Mouse (Mus musculus): ENCODE measurements around the gene Trio.
"Not testable (repeated sequence)": the region's sequence is repeated elsewhere in the genome, so short reads cannot be mapped to it uniquely, and the experiment has no call there.

The Trio gene

DNA sequence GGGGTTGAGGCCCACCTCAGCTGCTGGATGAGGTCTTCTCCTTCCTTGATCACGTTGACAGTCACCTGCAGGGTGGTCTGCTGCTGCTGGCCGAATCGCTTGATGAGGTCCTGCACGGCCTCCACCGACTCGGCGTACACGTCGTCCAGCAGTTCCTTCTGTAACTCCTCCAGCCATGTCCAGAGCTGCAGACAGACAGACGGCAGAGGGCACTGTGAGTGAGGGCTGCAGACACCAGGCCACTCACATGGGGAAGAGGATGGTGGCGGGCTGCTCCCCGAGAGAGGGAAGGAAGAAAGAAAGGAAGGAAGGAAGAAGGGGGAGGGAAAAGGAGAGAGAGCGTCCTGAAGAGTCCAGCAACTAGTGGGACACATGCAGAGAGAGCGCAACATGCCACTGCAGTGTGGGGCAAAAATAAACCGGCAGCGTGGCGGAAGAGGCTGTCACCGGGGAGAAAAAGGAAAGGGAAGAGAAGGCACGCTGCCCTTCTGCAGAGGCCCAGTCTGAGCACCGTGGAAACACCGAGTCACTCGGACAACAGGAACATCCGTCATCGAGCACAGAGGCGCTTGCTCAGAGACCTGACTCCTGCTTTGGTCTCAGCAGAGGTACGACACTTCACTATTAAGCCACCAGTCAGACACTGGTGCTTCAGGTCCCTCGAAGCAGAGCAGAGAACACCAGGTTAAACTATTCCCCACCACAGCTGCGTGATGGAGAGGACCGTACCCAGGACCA is 169.4 kb downstream of the Trio start:
- peak in 1 of 2 experiments; percentile 52 for DNase-seq (ENCODE audit: inconsistent age in 2 of 2, low spot score in 1 of 2)

DNA sequence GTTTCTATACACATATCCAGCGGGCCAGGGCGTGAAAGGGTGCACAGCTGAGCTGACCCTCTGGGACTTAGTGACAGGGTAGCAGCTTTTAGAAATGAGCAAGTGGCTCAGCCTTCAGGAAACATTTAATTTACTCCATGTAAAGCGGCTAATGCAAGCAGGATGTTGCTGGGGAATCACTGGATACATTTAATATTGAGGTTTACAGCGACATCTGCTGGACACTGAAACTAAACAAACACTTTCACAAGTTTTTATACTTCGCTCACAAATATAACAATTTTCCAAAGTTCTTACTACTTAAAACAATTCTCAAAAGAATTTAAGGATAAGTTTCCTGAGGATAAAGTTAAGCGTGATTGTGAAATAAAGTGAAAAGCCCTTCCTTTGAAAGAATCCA is 174.3 kb downstream of the Trio start:
- no peak for DNase-seq (ENCODE audit: inconsistent age in 2 of 2, low spot score in 1 of 2)

DNA sequence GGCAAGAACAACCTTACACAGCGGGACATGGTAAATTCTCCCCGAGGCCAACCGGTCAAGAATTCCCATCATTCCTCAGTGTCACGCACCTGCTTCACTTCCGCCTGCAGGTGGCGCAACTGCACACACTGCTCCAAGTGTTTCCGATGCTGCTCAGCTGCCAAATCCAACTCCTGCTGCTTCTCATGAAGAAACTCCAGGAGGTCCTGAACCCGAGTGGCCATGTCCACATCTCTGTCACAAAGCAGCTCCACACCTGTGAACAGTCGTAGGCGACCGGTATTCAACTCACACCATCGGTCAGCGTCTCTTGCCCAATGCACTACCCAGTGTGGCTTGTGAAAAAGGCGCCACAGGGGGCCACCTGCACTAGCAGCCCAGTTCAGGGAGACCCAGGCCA is 174.7 kb downstream of the Trio start:
- DNase-seq (ENCODE audit: inconsistent age in 2 of 2, low spot score in 1 of 2), result peak; percentile 29 to 62

DNA sequence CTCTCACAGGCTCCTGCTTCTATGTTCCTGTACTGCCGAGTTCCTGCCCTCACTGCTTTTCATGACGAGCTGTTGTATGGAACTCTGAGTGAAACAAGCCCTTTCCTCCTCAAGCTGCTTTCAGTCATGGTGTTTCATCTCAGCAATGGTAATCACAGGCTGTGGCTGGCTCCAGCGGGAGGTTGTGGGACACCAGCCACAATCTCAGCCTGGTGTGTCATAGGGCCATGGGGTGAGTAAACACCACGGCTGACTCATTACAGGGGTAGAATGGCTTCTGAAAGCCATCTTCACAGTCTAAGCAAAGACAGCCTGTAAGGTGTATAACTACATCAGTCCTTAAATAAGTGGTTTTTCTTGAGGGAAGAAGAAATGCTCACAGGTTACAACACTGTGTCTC is 175.7 kb downstream of the Trio start:
- DNase-seq (ENCODE audit: inconsistent age in 2 of 2, low spot score in 1 of 2), result peak; percentile 79 to 85

DNA sequence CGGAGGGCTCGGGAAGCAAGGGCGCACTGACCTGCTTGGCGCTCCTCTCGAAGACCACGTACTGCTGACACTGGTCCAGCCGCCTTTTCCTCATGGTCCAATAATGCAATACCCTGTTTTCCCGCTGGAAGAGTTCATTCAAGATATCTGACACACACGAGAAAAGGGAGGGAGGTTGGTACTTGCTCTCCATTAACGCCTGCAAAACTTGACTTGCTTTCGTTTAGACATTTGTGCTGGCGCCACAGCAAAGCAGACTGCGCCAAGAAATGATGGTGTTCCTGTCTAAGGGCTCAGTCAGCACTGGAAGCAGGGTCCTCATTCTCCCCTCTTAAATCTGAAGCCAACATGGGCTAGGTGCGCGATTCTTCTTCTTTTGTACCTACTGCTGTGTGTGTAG is 184.0 kb downstream of the Trio start:
- no peak for DNase-seq (ENCODE audit: inconsistent age in 2 of 2, low spot score in 1 of 2)

DNA sequence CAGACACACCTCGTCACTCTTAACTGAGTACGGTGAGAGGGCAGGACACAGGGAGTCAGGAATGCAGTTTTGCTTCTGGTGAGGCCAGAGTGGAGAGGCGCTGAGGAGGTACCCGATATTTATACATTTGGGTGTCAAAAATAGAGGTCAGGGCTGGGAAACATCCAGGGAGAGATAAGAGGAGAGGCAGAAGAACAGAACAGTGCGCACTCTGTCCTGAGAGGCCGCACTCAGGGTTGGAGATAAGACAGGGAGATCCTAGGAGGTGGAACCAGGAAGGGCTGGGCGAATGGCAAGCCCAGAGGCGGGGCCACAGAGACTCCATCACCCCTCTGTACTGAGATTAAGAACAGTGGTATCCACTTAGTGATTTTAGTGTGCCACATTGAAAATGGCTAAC is 185.1 kb downstream of the Trio start:
- DNase-seq (ENCODE audit: inconsistent age in 2 of 2, low spot score in 1 of 2), result no peak

DNA sequence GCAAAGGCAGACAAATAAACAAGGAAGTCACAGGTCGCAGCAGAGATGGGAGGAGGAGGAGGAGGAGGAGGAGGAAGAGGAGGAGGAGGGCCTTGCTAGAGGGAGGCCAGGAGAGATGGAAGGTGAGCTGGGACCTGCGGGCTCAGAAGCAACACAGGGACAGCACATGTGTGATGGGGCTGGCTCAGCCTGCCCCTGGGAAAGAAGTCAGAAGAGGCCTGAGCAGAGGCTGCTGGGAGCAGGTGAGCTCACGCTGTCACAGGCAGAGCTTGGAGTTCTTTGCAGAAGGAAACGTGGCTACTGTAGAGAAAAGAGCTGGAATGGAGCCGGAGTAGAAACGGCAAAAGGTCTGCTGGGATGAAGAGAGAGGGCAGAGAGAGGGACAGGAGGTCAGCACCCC is 185.5 kb downstream of the Trio start:
- DNase-seq (ENCODE audit: inconsistent age in 2 of 2, low spot score in 1 of 2), result no peak

DNA sequence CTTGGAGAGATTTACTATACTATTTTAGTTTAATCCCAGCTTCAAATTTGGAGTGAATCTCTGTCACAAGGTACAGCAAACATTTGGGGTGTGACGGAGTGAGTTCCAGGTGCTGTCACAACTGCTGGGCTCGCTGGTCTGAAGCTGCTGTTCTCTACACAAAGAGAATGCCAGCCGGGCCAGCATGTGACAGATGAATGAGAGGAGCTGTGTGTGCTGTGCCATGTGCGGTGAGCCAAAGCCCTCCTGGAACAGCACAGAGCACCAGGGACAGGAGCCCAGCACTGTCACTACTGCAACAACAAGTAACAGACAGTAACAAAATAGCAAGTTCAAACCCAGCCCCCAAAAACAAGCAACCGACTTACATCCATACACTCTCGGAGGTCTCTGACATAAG is 194.0 kb downstream of the Trio start:
- no peak for DNase-seq (ENCODE audit: inconsistent age in 2 of 2, low spot score in 1 of 2)

DNA sequence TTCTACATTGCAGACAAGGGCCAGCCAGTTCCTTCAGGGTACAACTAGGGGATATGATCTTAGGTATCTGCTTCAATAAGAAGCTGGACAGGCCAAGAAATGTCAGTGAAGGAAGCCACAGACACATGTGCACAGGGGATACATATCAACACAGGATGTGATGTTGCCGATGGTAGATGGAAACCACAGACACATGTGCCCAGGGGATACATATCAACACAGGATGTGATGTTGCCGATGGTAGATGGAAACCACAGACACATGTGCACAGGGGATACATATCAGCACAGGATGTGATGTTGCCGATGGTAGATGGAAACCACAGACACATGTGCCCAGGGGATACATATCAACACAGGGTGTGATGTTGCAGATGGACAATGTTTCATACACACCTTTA is 197.8 kb downstream of the Trio start:
- not testable (repeated sequence) for DNase-seq (ENCODE audit: inconsistent age in 2 of 2, low spot score in 1 of 2)

DNA sequence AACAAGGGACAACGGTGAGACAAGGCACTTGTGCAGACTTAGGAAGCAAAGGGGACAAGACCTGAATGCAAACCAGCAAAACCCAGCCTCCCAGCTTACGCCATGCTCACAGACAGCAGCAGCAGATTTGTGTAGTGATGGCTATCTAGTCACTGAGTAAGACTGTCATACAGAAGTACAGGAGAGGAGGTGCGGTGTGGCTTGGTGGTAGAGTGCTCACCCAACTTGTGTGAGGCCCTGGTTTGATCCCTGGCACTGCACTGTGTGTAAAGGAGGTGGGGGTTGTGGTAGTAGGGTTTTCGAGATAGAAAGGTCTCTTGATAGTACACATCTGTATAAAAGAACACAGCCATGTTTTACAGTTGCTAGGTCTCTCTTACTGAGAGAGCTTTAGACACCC is 198.8 kb downstream of the Trio start:
- DNase-seq (ENCODE audit: inconsistent age in 2 of 2, low spot score in 1 of 2), result no peak

DNA sequence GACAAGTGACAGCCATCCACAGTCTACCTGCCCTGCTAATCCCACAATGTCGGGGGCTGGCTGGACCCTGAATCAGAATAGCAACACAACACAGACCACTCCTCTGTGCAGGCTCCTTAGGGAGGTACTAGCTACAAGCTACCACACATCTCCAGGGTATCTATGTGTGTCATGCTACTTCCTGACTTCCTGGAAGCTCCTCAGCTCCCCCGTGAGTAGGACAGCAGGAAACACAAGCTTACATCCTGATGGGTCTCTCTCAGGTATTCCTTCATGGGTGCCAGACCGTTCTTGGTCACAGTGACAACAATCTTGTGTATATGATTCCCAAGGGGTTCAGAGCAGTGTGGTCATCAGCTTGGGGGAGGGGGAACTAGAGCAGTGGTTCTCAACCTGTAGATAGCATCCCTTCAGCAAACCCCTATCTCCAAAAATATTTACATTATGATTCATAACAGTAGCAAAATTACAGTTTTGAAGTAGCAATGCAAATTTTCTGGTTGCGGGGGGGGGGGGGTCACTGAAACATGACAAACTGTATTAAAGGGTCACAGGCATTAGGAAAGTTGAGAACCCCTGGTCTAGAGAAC is 199.5 kb downstream of the Trio start:
- no peak for DNase-seq (ENCODE audit: inconsistent age in 2 of 2, low spot score in 1 of 2)

DNA sequence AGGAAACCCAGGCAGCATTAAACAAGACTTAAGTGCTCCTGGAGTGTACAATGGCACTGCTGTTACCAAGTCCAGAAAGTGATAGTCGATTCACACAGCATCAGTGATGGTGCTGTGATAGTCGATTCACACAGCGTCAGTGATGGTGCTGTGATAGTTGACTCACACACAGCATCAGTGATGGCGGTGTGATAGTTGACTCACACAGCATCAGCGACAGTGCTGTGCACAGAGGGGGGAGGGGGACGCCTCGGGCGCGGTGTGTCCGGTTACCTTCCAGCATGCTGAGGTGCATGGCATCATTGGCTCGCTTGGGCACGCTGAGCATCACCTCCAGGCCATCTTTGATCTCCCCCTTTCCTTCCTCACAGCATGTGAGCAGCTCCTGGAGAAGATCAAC is 200.3 kb downstream of the Trio start:
- no peak for DNase-seq (ENCODE audit: inconsistent age in 2 of 2, low spot score in 1 of 2)

DNA sequence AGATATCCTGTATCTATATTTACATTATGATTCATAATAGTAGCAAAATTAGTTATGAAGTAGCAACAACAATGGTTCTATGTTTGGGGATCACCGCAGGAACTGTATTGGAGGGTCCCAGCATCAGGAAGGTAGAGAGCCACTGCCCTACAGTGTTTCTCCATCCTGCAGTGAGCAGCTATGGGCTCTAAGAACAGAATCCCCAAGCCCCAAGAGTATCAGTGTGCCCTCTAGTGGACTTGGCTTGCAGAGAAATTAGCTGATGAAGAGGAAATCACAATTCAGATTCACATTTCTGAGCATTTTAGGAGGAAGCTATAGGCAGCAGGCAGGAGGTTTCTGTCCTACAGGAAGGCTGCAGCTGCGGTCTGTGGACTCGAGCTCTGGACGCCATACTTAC is 202.1 kb downstream of the Trio start:
- DNase-seq (ENCODE audit: inconsistent age in 2 of 2, low spot score in 1 of 2), result peak in 1 of 2 experiments; percentile 77

DNA sequence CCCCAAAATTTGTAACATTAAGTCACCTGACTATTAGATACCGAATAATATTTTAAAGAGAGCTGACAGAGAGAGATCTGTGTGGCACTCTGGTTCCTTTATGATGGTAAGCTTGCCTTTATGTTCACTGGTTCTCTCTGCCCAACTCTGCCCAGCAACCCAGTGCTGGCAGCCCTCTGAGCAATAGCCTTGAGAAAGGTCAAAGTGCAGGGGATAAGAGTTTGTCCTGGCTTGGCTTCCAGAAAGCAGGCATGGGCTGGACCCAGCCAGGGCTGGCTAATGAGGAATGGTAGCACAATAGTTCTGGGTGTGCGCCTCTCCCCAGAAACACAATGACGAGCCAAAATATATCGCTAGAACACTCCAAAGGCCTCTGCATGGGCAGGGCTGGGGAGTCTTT is 203.2 kb downstream of the Trio start:
- peak; percentile 50 to 83 for DNase-seq (ENCODE audit: inconsistent age in 2 of 2, low spot score in 1 of 2)

DNA sequence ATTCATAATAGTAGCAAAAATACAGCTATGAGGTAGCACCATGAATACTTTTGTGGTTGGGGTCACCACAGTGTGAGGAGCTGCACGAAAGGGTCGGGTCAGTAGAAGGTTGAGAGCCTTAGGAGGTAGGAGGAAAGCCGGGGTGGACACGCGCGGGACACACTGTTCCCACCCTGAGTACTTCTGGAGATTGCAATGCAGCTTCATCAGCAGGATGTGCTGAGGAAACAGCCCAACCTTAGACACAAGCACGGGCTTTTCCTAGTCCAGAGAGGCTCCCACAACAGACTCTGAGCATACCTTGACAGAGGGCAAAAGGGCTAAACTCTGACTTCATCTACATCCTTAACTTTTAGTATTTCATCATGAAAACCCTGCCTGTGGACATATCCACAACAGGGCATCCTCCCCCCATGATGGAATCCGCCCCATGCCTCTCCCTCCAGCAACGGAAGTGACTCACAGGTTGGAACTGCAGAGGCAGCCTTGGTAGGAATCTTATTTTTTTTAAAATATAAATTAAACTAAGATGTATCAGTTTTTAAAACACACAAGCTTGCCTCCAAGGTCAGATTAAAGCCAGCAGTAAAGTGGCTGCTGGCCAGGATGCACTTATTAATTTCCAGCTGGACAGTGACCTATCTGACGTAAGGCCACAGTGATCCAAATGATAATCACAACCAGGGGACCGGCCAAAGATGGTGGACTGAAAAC is 203.8 kb downstream of the Trio start:
- DNase-seq (ENCODE audit: inconsistent age in 2 of 2, low spot score in 1 of 2), result peak; percentile 53 to 84

DNA sequence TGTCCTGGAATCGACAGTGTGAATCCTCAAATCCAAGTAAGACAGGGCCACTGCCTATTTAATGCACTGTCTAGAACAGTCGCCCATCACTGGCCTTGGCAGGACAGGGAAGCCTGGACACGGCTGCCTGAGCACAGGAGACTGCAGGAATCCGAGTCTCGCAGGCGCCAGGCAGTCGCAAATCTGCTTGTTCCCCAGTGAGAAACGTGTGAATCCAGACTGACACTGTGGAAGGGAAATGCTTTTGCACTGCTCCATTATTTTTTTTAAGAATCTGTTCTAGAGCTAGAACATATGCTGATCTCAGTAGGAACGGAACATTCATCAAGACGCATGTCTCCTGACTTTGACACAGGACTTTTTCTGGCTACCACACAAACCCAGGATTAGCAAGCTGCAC is 208.6 kb downstream of the Trio start:
- DNase-seq (ENCODE audit: inconsistent age in 2 of 2, low spot score in 1 of 2), result no peak

DNA sequence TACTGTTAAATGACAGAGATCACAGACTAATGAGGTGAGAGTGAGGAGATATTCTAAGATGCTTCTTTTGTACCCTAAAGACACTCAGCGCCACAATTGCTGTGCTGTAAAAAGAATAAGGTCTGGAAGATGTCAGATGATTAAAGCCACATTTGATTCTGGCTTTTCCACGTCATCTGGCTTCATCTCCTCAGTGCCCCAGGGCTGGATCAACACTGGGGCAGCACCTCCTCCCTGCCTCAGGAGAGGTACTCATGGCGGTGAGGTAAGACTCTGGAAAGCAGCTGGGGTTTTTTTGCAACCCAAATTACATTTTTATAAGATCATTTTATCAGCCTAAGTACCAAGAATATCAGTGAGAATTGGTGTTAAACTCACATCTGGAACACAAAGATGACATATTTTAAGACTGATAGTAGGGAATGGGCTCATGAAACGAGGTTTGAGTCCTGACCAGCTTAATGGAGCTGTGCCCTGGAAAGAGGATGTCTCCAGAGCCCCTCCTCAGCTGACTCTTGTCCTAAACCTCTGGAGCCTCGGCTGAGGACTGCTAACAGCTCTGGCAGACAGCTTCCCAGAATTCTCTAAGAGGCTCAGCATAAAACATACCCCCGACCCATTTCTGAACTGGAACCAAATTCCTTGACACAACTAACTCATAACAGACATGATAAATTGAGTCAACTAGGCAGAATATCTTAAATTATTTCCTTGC is 210.8 kb downstream of the Trio start:
- DNase-seq (ENCODE audit: inconsistent age in 2 of 2, low spot score in 1 of 2), result no peak

DNA sequence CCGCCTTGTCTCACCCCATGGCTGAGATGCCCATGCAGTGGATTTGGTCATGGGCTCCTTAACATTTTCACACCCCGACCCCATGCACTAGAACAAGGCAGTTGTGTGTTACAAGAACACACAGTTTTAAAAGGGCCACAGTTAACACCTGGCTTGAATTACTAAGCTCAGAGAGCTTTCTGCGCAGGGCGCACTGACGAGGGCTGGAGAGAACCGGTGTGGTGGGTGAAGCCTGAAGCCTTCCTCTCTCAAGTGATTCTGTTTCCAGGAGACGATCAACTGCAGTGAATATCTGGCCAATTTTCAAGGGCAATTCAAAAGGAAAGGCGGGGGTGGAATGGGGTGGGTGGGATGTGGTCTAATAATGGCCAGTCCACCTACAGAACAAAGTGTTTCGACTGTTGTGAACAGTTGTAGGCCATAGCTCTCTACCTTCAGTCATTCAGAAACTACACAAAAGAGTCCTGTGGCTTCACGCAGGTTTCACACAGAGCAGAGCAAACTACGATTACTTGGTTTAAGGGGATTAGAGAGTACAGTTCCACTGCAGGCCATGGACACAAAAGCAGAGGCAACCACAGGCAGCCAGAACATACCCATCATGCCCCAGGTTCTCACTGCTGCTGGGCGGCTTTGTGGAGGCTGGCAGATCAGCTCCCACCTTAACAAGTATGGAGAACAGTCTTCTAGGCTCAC is 214.7 kb downstream of the Trio start:
- no peak for DNase-seq (ENCODE audit: inconsistent age in 2 of 2, low spot score in 1 of 2)

DNA sequence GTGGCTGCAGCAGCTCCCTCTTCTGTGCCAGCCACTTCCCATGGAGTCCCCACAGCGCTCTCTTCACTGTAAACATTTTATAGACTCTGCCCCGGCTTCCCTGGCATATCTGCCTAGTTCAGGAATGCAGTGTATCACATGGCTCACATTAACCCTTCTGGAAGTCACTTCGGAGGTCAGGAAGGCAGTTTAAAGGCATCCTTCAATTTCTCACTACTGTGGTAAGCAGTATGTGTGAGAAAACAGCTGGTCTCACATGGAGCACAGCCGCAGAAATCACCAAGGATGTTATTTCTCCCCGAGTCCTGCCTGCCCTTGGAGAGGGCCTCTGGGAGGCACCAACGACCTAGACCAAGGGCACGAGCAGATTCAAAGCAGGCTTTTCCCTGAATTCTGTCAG is 215.4 kb downstream of the Trio start:
- DNase-seq (ENCODE audit: inconsistent age in 2 of 2, low spot score in 1 of 2), result peak in 1 of 2 experiments; percentile 74

DNA sequence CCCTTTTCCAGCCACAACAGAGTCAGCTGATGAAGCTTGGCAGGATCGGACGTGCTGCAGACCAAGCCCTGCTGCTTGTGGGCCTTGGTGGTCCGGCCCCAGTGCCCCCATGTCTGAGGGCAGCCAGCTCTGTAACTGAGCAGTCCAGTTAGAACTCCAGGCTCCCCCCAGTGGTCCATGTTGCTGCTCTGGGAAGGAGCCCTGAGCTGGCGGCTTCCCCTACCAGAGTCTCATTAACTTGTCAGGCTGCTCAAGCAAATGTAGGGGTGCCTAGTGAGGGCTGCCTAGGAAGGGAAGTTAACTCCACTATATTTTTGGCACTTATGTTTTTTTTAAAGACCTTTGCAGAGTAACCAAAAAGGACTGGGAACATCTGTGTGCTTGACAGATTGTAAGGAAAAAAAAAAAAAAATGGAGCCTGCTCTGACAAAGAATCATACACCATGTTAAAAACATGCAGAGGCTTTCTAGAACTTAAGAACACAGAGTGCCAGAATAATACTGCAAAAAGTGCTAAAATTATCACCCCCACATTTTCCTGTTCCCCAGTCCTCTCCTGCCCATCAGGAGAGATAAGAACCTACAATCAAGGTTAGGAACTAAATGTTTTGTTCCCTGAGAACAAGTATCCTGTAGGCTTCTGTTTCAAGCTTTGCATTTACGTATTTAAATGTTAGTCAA is 216.9 kb downstream of the Trio start:
- peak in 1 of 2 experiments; percentile 43 for DNase-seq (ENCODE audit: inconsistent age in 2 of 2, low spot score in 1 of 2)

DNA sequence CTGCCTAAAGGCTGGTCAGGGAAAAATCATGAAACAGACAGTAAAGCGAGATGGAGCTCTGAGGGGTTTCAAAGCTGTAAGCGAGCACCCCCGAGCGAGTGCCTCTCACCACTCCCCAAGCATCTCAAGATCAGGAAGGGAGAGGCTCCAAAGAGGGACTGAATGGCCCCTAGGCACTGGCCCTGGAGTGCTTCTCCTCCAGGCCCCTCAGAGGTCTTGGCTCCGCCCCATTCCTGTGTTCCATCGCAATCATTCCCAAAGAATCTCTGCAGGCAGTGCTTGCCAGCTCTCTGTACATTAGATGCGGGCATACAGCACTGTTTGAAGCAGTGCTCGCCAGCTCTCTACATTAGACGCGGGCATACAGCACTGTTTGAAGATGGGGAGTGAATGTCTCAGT is 219.4 kb downstream of the Trio start:
- DNase-seq (ENCODE audit: inconsistent age in 2 of 2, low spot score in 1 of 2), result no peak
